Mouse (Mus musculus): ENCODE results near the gene Ccl24. TPM values are rescaled to one million over a fixed set of nuclear protein-coding genes. Genes with fewer than 3 reads are reported as not detected.

Ccl24 gene
- polyA plus RNA-seq, 1 experiment from 2014 or later = 0.31 TPM

GRCm38 (mm10) chr5:135579331-135579751 lies 6.5 kb upstream of the Ccl24 start:
- Histone ChIP-seq H3K4me3 (replicated peaks) (no peak overlapping the region), H3K27ac (no peak overlapping the region), H3K4me2 (no peak overlapping the region), H3K9ac (replicated peaks) (no peak overlapping the region), H3K9me3 (no peaks in the 10 kb centered on the region), H3K27me3 (no peaks in the 10 kb centered on the region), H3K36me3 (no peaks in the 10 kb centered on the region), H3K4me1 (replicated peaks) (no peaks in the 10 kb centered on the region)
- no peak for ATAC-seq (ENCODE audit: insufficient number of reproducible peaks, insufficient read depth, low FRiP score, low TSS enrichment, low read depth)
- 94% methylated on average over 10 of the region's 10 CpGs for WGBS

GRCm38 (mm10) chr5:135576055-135576454 lies 3.2 kb upstream of the Ccl24 start:
- Histone ChIP-seq H3K4me2 (no peak overlapping the region), H3K9ac (replicated peaks) (no peak overlapping the region), H3K27me3 (no peaks in the 10 kb centered on the region), H3K4me1 (replicated peaks) (no peaks in the 10 kb centered on the region), H3K27ac (no peak overlapping the region), H3K36me3 (no peaks in the 10 kb centered on the region), H3K4me3 (replicated peaks) (no peak overlapping the region), H3K9me3 (no peaks in the 10 kb centered on the region)
- no peak for ATAC-seq (ENCODE audit: insufficient number of reproducible peaks, insufficient read depth, low FRiP score, low TSS enrichment, low read depth)
- WGBS = 53% methylated on average over 4 of the region's 4 CpGs

- Histone ChIP-seq H3K4me3 (replicated peaks) (no peak overlapping the region), H3K27ac (no peak overlapping the region), H3K4me1 (replicated peaks) (no peaks in the 10 kb centered on the region), H3K36me3 (no peaks in the 10 kb centered on the region), H3K9me3 (no peaks in the 10 kb centered on the region), H3K9ac (replicated peaks) (no peak overlapping the region), H3K27me3 (no peaks in the 10 kb centered on the region), H3K4me2 (no peak overlapping the region)
- ATAC-seq (ENCODE audit: insufficient number of reproducible peaks, insufficient read depth, low FRiP score, low TSS enrichment, low read depth) = no peak
- WGBS = 64% methylated on average over 6 of the region's 6 CpGs
Measured at GRCm38 (mm10) chr5:135568698-135569097, 4.2 kb downstream of the Ccl24 start.

- Histone ChIP-seq H3K9me3 (no peaks in the 10 kb centered on the region), H3K36me3 (no peaks in the 10 kb centered on the region), H3K4me3 (replicated peaks) (no peak overlapping the region), H3K27me3 (no peaks in the 10 kb centered on the region), H3K4me2 (no peak overlapping the region), H3K4me1 (replicated peaks) (no peaks in the 10 kb centered on the region), H3K27ac (no peak overlapping the region), H3K9ac (replicated peaks) (no peak overlapping the region)
- ATAC-seq (ENCODE audit: insufficient number of reproducible peaks, insufficient read depth, low FRiP score, low TSS enrichment, low read depth) = no peak
- 87% methylated on average over 6 of the region's 6 CpGs for WGBS
Measured at GRCm38 (mm10) chr5:135567556-135568265, 5.1 kb downstream of the Ccl24 start.

DNA sequence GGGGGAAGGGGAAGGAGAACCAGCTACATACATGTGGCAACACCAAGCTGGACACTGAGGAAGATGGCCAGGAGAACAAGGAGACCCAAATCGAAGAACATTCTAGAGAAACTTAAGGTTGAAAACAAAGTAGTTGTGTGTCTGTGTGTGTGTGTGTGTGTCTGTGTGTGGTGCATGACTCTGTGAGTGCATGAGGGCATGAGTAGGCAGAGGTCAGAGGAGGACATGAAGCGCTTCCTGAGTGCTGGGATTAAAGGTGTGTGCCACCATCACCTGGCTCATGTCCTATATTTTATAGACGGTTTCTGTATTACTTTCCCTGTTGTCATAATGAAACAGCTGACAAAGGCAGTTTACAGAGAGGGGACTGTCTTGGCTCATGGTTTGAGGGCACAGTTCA lies 9.4 kb downstream of the Ccl24 start, which contains the start of gene Ccl26:
Gene Ccl26 (minus strand): TSS at position 101 of the 400 bp plus-strand sequence.
- Histone ChIP-seq H3K27me3 (no peaks in the 10 kb centered on the region), H3K9ac (replicated peaks) (no peak within 1 kb of the TSS), H3K9me3 (no peaks in the 10 kb centered on the region), H3K4me3 (replicated peaks) (no peak within 1 kb of the TSS), H3K4me2 (no peak within 1 kb of the TSS), H3K36me3 (no peaks in the 10 kb centered on the region), H3K4me1 (replicated peaks) (no peaks in the 10 kb centered on the region), H3K27ac (no peak within 1 kb of the TSS)
- 86% methylated on average over 3 of the region's 3 CpGs for whole genome bisulfite sequencing
- ATAC-seq (ENCODE audit: insufficient number of reproducible peaks, insufficient read depth, low FRiP score, low TSS enrichment, low read depth) = no peak

DNA sequence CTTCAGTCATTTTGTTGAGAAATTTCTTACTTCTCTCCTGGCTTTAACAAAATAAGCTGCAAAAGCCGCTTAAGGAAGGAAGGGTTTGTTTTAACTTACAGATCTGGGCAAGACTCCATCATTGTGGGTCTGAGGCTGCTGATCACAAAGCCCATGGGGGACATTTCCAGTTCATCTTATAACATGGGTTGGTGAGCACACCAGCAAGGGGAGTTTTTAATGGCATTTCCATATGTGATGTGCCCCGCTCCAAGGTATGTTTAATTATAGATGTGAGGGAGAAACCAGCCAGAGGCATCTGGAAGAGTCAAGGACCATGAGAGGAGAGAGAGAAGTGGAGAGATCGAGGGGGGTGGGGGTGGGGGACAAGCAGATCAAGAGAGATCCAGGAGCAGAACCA lies 15.2 kb downstream of the Ccl24 start:
- H3K4me3 ChIP-seq (replicated peaks) = no peak overlapping the region
- H3K9ac ChIP-seq (replicated peaks) = no peak overlapping the region
- 0 out of 2 replicates have a peak, but pooled peaks cover 3% of the 10 kb centered on the region for H3K27me3 ChIP-seq
- peaks cover 9% of the 10 kb centered on the region; the same call in 1 of the 2 replicates for H3K4me1 ChIP-seq (replicated peaks)
- no peaks in the 10 kb centered on the region for H3K9me3 ChIP-seq
- no peak for ATAC-seq (ENCODE audit: insufficient number of reproducible peaks, insufficient read depth, low FRiP score, low TSS enrichment, low read depth)
- WGBS = 63% methylated on average over 3 of the region's 3 CpGs
- H3K27ac ChIP-seq = no peak overlapping the region
- no peak overlapping the region for H3K4me2 ChIP-seq
- no peaks in the 10 kb centered on the region for H3K36me3 ChIP-seq

- Histone ChIP-seq H3K9ac (replicated peaks) (no peak overlapping the region), H3K9me3 (no peaks in the 10 kb centered on the region), H3K27ac (0 out of 2 replicates have a peak overlapping the region, but pooled peaks have one; percentile 32), H3K4me2 (no peak overlapping the region), H3K4me1 (replicated peaks) (peaks cover 9% of the 10 kb centered on the region; the same call in 1 of the 2 replicates), H3K36me3 (no peaks in the 10 kb centered on the region), H3K27me3 (peaks cover 4% of the 10 kb centered on the region; the same call in 1 of the 2 replicates), H3K4me3 (replicated peaks) (no peak overlapping the region)
- no peak for ATAC-seq (ENCODE audit: insufficient number of reproducible peaks, insufficient read depth, low FRiP score, low TSS enrichment, low read depth)
- WGBS = 13% methylated on average over 4 of the region's 4 CpGs
Measured at GRCm38 (mm10) chr5:135557051-135557450, 15.8 kb downstream of the Ccl24 start.

DNA sequence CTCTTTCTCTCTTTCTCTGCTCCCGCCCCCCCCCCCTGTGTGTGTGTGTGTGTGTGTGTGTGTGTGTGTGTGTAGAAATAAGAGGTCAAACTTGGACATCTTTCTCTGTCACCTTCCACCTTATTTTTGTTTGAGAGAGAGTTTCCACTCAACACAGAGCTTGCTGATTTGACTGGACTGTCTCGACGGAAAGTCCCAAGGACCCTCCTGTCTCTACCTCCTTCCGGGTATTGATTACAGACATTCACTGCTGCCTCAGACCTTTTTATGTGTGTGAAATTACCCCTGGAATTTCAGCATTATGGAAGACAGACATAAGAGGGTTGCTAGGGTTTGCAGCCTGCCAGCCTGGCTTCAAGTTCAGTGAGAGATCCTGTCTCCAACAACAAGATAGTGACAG lies 16.6 kb downstream of the Ccl24 start:
- 73% methylated on average over 3 of the region's 4 CpGs for WGBS
- Histone ChIP-seq H3K9ac (replicated peaks) (no peak overlapping the region), H3K27ac (no peak overlapping the region), H3K4me2 (no peak overlapping the region), H3K9me3 (no peaks in the 10 kb centered on the region), H3K4me1 (replicated peaks) (peaks cover 9% of the 10 kb centered on the region; the same call in 1 of the 2 replicates), H3K4me3 (replicated peaks) (no peak overlapping the region), H3K27me3 (peaks cover 7% of the 10 kb centered on the region; the same call in 1 of the 2 replicates), H3K36me3 (no peaks in the 10 kb centered on the region)
- ATAC-seq (ENCODE audit: insufficient number of reproducible peaks, insufficient read depth, low FRiP score, low TSS enrichment, low read depth) = no peak

DNA sequence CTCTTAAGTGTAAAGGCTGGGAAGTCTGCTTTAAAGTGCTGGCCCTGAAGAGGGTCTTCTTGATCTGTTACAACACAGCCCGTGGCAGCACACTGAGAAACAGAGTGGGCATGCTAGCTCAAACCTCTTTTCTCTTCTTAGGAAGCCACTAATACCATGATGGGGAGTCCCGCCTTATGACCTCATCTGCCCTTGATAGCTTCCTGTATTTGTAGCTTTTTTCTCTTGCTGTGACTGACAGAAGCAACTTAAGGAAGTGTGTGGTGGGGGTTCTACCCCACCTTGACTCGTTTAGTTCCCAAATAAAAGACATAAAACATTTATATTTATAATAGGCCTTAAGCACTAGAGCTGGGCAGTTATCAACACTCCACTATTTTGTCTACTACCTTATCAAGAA lies 21.3 kb downstream of the Ccl24 start:
- Histone ChIP-seq H3K4me2 (no peak overlapping the region), H3K27ac (no peak overlapping the region), H3K9ac (replicated peaks) (no peak overlapping the region), H3K4me1 (replicated peaks) (peaks cover 11% of the 10 kb centered on the region; the same call in 1 of the 2 replicates), H3K27me3 (peaks cover 22% of the 10 kb centered on the region), H3K9me3 (no peaks in the 10 kb centered on the region), H3K36me3 (no peaks in the 10 kb centered on the region), H3K4me3 (replicated peaks) (no peak overlapping the region)
- ATAC-seq (ENCODE audit: insufficient number of reproducible peaks, insufficient read depth, low FRiP score, low TSS enrichment, low read depth) = no peak
- 81% methylated on average over 3 of the region's 3 CpGs for WGBS

GRCm38 (mm10) chr5:135550910-135551309 lies 21.9 kb downstream of the Ccl24 start:
- Histone ChIP-seq H3K4me2 (no peak overlapping the region), H3K4me1 (replicated peaks) (peaks cover 11% of the 10 kb centered on the region; the same call in 1 of the 2 replicates), H3K36me3 (no peaks in the 10 kb centered on the region), H3K27me3 (peaks cover 24% of the 10 kb centered on the region), H3K9me3 (no peaks in the 10 kb centered on the region), H3K27ac (no peak overlapping the region), H3K9ac (replicated peaks) (no peak overlapping the region), H3K4me3 (replicated peaks) (no peak overlapping the region)
- ATAC-seq (ENCODE audit: insufficient number of reproducible peaks, insufficient read depth, low FRiP score, low TSS enrichment, low read depth) = no peak
- WGBS = 42% methylated on average over 3 of the region's 3 CpGs

- no peak overlapping the region for H3K27ac ChIP-seq
- H3K9ac ChIP-seq (replicated peaks) = no peak overlapping the region
- peaks cover 18% of the 10 kb centered on the region for H3K4me1 ChIP-seq (replicated peaks)
- no peak for ATAC-seq (ENCODE audit: insufficient number of reproducible peaks, insufficient read depth, low FRiP score, low TSS enrichment, low read depth)
- H3K4me3 ChIP-seq (replicated peaks) = no peak overlapping the region
- no peaks in the 10 kb centered on the region for H3K9me3 ChIP-seq
- H3K4me2 ChIP-seq = no peak overlapping the region
- 20% methylated on average over 2 of the region's 2 CpGs for WGBS
- no peaks in the 10 kb centered on the region for H3K36me3 ChIP-seq
- peaks cover 31% of the 10 kb centered on the region for H3K27me3 ChIP-seq
Measured at GRCm38 (mm10) chr5:135547990-135548389, 24.9 kb downstream of the Ccl24 start.

Data from limb, embryonic 12.5 days (tissue).